Mouse (Mus musculus): ENCODE measurements around the gene Hvcn1. TPM values are rescaled to one million over a fixed set of nuclear protein-coding genes. Genes with fewer than 3 reads are reported as not detected.

Hvcn1 gene
- polyA plus RNA-seq, 1 experiment: 0.93 TPM

DNA sequence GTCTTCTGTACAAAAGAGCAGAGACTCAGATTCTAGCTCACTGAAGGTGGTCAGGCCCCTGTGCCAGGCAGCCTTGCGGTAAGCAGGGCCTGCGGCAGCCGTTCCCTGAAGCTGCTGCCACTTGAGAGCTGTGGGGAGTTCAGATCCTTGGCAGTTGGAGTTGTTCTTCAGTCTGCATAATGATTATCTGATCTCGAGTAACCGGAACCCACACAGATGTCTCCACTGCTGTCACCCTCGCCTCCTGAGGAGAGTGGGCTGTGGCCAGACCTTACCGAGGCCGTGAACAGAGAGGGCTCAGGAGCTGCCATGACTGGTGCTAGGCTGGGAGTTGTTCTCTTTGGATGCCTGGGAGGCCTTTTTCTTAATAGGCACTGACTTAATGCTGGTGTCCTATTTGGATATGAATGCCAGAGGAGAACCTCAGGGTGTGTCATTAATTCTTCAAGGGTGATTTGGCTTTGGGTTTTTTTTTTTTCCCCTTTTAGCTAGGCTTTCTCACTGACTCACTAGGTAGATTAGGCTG lies 39.9 kb upstream of the Hvcn1 start:
- Histone ChIP-seq H3K27me3 (ENCODE audit: control insufficient read depth, insufficient read depth, low read length) (no peaks in the 10 kb centered on the region), H3K4me3 (ENCODE audit: control insufficient read depth, low read depth, low read length) (no peak overlapping the region), H3K27ac (ENCODE audit: control insufficient read depth, insufficient read depth, low read depth, low read length) (no peak overlapping the region), H3K36me3 (ENCODE audit: control insufficient read depth, insufficient read depth, low read length) (peaks cover 4% of the 10 kb centered on the region), H3K4me1 (ENCODE audit: control insufficient read depth, insufficient read depth, low read length) (peaks cover 13% of the 10 kb centered on the region)
- no peak for TF ChIP-seq POLR2A (IDR thresholded peaks at IDR 0.05; ENCODE audit: control insufficient read depth, low read depth, low read length)
- no peak for TF ChIP-seq CTCF (IDR thresholded peaks at IDR 0.05; ENCODE audit: control insufficient read depth, insufficient read depth, insufficient replicate concordance, low read depth, low read length)

DNA sequence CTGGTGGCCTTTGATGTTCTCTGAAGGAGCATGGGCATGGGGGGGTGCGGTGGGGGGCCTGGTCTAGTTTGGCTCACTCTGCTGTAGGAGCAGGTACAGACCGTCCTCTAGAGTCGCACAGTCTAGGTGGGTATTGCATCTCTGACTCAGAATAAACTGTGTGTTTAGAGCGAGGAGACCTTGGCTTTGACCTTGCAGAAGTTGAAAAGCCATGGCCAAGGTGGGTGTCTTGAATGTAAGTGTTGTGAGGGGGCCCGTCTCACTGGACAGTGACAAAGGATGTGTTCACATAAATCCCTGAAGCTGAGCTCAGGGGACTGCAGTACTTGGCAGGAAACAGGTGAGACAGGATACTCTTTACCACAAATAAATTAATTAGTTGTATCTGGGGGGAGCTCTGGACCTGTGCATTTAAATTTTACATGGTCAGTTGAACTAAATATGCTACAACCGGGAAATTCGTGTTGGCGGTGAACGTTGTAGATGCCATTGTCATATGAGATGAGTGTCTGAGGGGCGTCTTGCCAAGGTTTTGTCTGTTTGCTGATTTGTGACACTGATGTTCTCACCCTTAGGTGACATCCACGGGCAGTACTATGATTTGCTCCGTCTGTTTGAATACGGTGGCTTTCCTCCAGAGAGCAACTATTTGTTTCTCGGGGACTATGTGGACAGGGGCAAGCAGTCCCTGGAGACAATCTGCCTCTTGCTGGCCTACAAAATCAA lies 38.1 kb upstream of the Hvcn1 start:
- Histone ChIP-seq H3K4me1 (ENCODE audit: control insufficient read depth, insufficient read depth, low read length) (peaks cover 9% of the 10 kb centered on the region), H3K27me3 (ENCODE audit: control insufficient read depth, insufficient read depth, low read length) (no peaks in the 10 kb centered on the region), H3K36me3 (ENCODE audit: control insufficient read depth, insufficient read depth, low read length) (peaks cover 5% of the 10 kb centered on the region), H3K27ac (ENCODE audit: control insufficient read depth, insufficient read depth, low read depth, low read length) (no peak overlapping the region), H3K4me3 (ENCODE audit: control insufficient read depth, low read depth, low read length) (no peak overlapping the region)
- TF ChIP-seq POLR2A (IDR thresholded peaks at IDR 0.05; ENCODE audit: control insufficient read depth, low read depth, low read length) (no peak), CTCF (IDR thresholded peaks at IDR 0.05; ENCODE audit: control insufficient read depth, insufficient read depth, insufficient replicate concordance, low read depth, low read length) (no peak)

DNA sequence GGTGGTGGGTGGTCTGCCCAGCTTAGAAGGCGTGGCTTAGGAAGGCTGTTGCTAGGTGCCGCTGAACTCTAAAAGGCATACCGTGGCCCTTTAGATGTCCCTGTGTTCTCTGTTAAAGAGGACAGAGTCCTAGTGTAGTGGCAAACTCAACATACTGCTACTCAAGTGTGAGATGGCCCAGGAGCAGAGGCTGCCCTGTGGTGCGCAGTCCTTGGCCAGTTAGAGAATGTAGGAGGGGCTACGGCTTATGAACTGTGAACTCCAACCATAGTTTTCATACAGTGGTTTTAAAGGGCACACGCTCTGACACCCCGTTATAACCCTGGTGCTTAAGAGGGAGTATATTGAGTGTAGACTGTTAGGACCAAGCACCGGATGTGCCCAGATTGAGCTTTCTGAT lies 35.5 kb upstream of the Hvcn1 start:
- peaks cover 3% of the 10 kb centered on the region; the same call in 1 of the 2 replicates for H3K4me1 ChIP-seq (ENCODE audit: control insufficient read depth, insufficient read depth, low read length)
- H3K36me3 ChIP-seq (ENCODE audit: control insufficient read depth, insufficient read depth, low read length): peaks cover 6% of the 10 kb centered on the region
- H3K27ac ChIP-seq (ENCODE audit: control insufficient read depth, insufficient read depth, low read depth, low read length): no peak overlapping the region
- H3K27me3 ChIP-seq (ENCODE audit: control insufficient read depth, insufficient read depth, low read length): no peaks in the 10 kb centered on the region
- no peak overlapping the region for H3K4me3 ChIP-seq (ENCODE audit: control insufficient read depth, low read depth, low read length)
- TF ChIP-seq POLR2A (IDR thresholded peaks at IDR 0.05; ENCODE audit: control insufficient read depth, low read depth, low read length) (no peak), CTCF (IDR thresholded peaks at IDR 0.05; ENCODE audit: control insufficient read depth, insufficient read depth, insufficient replicate concordance, low read depth, low read length) (no peak)

DNA sequence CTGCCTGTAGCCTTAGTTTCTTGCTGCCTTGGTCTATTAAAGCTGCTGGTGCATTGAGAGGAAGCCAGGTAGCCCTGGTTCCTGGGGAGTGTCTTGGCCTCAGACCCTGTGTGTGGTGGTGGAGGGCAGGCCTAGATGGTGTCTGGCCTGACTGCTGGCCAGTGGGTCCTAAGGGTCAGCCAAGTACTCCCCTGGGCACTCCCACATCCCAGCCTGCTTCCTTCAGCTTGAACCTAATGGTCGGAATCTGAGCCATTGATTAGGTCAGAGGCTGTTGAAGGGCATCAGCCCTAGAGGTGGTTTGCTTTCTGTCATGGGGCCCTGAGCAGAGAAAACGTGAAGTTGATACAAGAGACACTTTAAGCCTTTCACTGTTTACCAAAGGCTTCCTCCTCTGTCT lies 31.2 kb upstream of the Hvcn1 start:
- peaks cover 4% of the 10 kb centered on the region for H3K36me3 ChIP-seq (ENCODE audit: control insufficient read depth, insufficient read depth, low read length)
- TF ChIP-seq POLR2A (IDR thresholded peaks at IDR 0.05; ENCODE audit: control insufficient read depth, low read depth, low read length) (no peak), CTCF (IDR thresholded peaks at IDR 0.05; ENCODE audit: control insufficient read depth, insufficient read depth, insufficient replicate concordance, low read depth, low read length) (no peak)
- H3K4me1 ChIP-seq (ENCODE audit: control insufficient read depth, insufficient read depth, low read length): no peaks in the 10 kb centered on the region; the same call in 1 of the 2 replicates
- H3K4me3 ChIP-seq (ENCODE audit: control insufficient read depth, low read depth, low read length): no peak overlapping the region
- H3K27ac ChIP-seq (ENCODE audit: control insufficient read depth, insufficient read depth, low read depth, low read length): no peak overlapping the region
- H3K27me3 ChIP-seq (ENCODE audit: control insufficient read depth, insufficient read depth, low read length): no peaks in the 10 kb centered on the region

DNA sequence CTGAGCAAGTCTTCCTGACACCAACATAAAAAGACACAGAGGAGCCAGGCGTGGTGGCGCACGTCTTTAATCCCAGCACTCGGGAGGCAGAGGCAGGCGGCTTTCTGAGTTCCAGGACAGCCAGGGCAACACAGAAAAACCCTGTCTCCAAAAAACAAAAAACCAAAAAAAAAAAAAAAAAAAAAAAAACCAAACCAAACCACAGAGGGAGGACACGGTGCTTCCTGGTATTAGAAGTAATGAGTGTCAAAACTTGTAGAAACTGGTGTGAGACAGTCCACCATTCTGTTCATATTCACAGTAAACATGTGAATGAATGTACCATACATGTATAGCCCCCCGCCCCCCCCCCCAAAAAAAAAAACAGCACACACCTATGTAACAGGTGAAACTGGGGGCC lies 30.6 kb upstream of the Hvcn1 start:
- H3K36me3 ChIP-seq (ENCODE audit: control insufficient read depth, insufficient read depth, low read length): peaks cover 3% of the 10 kb centered on the region; the same call in 1 of the 2 replicates
- H3K4me1 ChIP-seq (ENCODE audit: control insufficient read depth, insufficient read depth, low read length): no peaks in the 10 kb centered on the region; the same call in 1 of the 2 replicates
- H3K27ac ChIP-seq (ENCODE audit: control insufficient read depth, insufficient read depth, low read depth, low read length): no peak overlapping the region

DNA sequence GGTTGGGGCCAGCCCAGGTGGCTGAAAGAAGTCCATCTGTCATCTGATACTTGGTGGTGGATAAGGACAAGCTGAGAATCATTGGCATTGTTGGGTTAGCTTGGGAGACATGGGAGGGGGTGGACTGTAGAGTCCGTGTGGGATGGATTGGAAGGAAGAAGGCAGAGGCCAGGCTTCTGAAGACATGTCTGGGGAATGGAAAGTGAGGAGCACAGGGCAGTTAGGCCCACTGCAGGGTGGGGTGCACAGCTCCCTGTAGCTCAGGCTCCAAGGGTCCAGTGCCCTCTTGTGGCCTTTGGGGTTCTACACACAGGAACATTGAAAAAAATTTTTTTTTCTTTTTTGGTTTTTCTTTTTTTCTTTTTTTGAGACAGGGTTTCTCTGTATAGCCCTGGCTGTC lies 30.2 kb upstream of the Hvcn1 start:
- no peaks in the 10 kb centered on the region for H3K4me1 ChIP-seq (ENCODE audit: control insufficient read depth, insufficient read depth, low read length)
- peaks cover 3% of the 10 kb centered on the region; the same call in 1 of the 2 replicates for H3K36me3 ChIP-seq (ENCODE audit: control insufficient read depth, insufficient read depth, low read length)
- H3K27ac ChIP-seq (ENCODE audit: control insufficient read depth, insufficient read depth, low read depth, low read length): no peak overlapping the region
- H3K27me3 ChIP-seq (ENCODE audit: control insufficient read depth, insufficient read depth, low read length): no peaks in the 10 kb centered on the region
- no peak overlapping the region for H3K4me3 ChIP-seq (ENCODE audit: control insufficient read depth, low read depth, low read length)
- TF ChIP-seq POLR2A (IDR thresholded peaks at IDR 0.05; ENCODE audit: control insufficient read depth, low read depth, low read length) (no peak), CTCF (IDR thresholded peaks at IDR 0.05; ENCODE audit: control insufficient read depth, insufficient read depth, insufficient replicate concordance, low read depth, low read length) (no peak; the same call in 1 of the 2 replicates)

More for the DNA sequence above, 30.6 kb upstream of the Hvcn1 start:
- TF ChIP-seq CTCF (IDR thresholded peaks at IDR 0.05; ENCODE audit: control insufficient read depth, insufficient read depth, insufficient replicate concordance, low read depth, low read length) (no peak), POLR2A (IDR thresholded peaks at IDR 0.05; ENCODE audit: control insufficient read depth, low read depth, low read length) (no peak)
- H3K4me3 ChIP-seq (ENCODE audit: control insufficient read depth, low read depth, low read length): no peak overlapping the region
- no peaks in the 10 kb centered on the region for H3K27me3 ChIP-seq (ENCODE audit: control insufficient read depth, insufficient read depth, low read length)

DNA sequence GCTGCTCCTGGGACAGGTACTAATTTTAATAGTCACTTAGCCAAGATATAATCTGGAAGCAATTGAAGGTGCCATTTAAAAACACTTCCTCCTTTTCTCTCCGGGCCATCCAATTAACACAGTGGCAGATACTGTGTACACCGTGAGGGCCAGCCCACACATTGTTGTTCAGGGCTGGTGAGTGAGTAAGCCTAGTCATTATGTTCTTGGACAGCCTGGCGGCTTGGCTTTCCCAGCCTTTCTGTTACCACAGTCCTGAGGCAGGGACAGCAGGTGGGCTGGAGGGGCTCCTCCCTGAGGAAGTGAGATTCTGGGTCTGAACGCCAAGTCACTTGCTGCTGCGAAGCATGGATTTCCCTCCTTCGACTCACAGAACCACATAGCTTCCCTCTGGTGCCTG lies 26.9 kb upstream of the Hvcn1 start:
- no peaks in the 10 kb centered on the region for H3K4me1 ChIP-seq (ENCODE audit: control insufficient read depth, insufficient read depth, low read length)
- no peak overlapping the region for H3K4me3 ChIP-seq (ENCODE audit: control insufficient read depth, low read depth, low read length)
- H3K27ac ChIP-seq (ENCODE audit: control insufficient read depth, insufficient read depth, low read depth, low read length): no peak overlapping the region
- no peaks in the 10 kb centered on the region for H3K36me3 ChIP-seq (ENCODE audit: control insufficient read depth, insufficient read depth, low read length)
- H3K27me3 ChIP-seq (ENCODE audit: control insufficient read depth, insufficient read depth, low read length): no peaks in the 10 kb centered on the region
- no peak for TF ChIP-seq POLR2A (IDR thresholded peaks at IDR 0.05; ENCODE audit: control insufficient read depth, low read depth, low read length)
